Mouse (Mus musculus) lung, adult 2 months (tissue): ENCODE measurements around the gene Ppp6r3.

Experiments
- CTCF ChIP-seq: fragments of 200-500 bp; IDR thresholded peaks from 2 replicates; pipeline ENCODE4 v1.5.1; 2011; ENCODE audit warnings: mild to moderate bottlenecking, low read length, control low read depth; ENCODE audit not compliant: insufficient read depth
- POLR2A ChIP-seq: fragments of 200-500 bp; IDR thresholded peaks from 2 replicates; pipeline ENCODE4 v1.6.1; 2011; ENCODE audit warnings: low read depth, mild to moderate bottlenecking, control low read depth, low read length, borderline replicate concordance; ENCODE audit errors: extremely low read depth

DNA sequence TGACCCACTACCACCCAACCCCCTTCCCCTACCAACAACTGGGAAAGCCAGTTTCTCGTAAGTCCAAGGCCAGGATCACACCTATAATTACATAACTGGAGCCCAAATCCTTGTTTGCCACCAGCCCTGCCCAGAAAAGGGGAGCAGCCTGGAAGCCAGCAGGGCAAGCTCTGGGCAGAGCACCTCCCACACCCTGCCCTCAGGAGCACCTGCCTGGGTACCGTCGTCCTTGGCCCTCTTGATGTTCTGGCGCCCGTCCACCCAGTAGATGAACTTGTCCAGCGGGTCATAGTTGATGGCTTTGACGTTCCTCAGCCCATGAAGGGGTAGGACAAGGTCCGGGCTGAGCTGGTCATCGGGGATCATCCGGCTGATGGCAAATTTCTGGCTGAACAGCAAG is 34.3 kb upstream of the Ppp6r3 start:
- TF ChIP-seq POLR2A: no peak
- no peak for TF ChIP-seq CTCF
